Mouse (Mus musculus) heart, adult 10 weeks (tissue): Measurements from ENCODE around the gene Tssk3. TPM values are rescaled to one million over a fixed set of nuclear protein-coding genes. Genes with fewer than 3 reads are reported as not detected.

Experiments used
- polyA plus RNA-seq: library from polyadenylated mRNA; stranded (reverse); fragments of 350-450 nt; fragmentation: Illumina TruSeq; extraction: RNeasy Lipid Tissue Mini Kit (QIAGEN cat#74804); gene quantifications from one replicate; pipeline ENCODE4 v1.2.3, GENCODE M21; 2014; ENCODE audit warnings: low read depth, low replicate concordance

Tssk3 gene
- polyA plus RNA-seq, result not detected

DNA sequence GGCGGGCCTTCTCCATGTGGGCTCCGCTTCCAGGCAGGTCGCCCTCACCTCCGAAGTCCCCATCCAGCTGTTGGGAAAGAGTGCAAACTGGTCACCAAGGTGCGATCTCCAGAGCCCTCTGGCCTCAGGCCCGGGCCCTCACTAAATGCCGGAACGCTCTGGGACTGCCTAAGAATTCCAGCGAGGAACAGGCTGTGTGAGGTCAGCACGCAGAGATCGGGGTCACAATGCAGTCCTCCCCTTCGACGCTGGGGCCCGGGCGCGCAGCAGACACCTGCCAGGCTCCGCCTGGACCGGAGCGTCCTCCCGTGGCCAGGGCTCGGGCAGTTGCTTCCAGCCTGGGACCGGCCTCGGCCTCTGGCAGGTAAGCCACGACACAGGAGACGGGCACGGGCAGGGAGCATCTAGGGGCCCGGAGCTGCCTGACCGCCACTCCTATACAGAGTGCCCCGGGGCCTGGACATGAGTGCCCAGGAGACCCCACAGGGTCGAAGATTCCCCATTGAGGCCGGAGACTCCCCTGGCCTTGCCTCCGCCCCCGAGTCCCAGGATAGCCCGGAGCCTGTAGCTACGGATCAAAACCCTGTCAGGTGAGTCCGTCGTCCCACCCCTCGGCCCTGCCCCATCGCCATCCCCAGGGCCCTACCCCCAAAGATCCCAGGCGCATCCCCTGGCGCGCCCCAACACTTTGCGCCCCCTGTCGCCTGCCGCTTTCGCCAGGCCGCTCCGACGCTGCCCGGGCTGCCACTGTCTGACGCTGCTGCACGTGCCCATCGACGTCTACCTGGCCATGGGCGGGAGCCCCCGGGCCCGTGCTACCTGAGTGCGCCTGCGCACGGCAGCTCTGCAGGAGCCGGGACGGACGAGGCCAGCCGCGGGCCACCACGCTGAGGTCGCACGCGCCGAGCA lies at the start of gene Tssk3, which contains the start of gene Fam229a:
Gene Tssk3, minus strand, starts transcription at position 51 of the 909 bp plus-strand sequence.
Gene Fam229a, plus strand, starts transcription at position 219 of the 909 bp plus-strand sequence.

DNA sequence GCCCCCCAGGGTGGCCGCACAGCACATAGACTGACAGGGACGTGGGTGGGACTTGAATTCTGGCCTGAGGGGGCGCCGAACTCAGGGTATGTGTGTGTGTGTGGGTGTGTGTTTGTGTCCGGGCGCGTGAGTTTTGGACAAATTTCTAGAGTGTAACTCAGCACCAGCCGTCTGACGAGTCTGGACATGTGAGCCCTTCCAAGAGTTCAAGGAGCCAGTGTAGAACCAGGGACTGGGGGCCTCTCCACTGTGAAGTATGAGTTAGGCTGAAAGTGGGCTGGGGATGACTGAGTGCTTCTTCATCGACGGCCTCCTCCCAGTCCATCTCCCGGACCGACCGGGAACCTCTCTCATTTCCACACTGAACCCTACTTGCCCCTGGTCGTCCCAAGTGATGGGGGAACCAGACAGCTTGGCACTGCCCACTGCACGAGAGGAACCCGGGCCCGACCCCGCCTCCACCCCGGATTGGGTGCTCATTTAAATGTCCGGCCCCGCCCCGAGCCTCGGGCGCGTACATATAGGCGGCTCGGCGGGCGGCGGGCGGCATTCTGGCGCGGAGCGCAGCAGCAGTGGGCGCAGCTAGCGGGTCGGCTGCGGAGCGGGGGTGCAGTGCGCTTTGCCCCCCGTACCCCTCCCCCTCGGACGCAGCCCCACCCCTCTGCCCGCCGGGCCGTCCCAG lies 22.4 kb upstream of the Tssk3 start, which contains the start of gene Marcksl1:
Gene Marcksl1, plus strand, starts transcription at position 496 of the 682 bp plus-strand sequence.

DNA sequence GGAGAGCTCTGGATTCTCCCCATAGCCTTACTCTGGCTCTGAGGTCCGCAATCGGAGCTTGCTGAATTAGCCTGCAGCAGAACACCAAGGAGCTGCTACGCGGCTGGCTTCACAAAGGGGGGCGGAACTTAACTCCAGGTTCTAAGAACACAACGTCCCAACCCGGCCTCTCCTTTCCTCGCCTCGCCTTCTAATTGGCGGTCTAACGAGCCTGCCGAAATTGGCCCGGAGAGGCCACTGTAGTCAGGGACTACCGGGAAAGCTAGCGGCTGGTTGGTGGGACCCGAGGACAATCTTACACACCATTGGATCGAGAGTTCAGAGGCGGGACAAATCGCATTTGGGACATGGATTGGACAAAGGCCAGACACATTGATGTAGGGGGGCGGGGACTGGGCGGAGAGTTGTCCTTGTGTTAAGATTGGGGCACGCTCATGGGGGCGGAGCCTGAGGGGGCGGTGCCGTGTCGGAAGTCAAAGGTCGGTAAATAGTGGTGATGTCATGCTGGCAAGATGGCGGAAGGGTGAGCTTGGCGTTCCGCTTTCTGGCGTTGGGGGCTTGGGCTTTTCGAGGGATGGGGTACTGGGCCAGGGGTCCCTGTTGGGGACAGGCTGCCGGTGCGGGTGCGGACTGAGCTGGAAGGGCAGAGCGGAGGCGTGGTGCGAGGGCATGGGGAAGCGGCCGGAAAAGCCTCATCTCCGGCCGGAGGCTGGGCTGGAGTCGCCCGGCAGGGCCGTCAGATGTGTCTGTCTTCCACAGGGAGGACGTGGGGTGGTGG lies 29.4 kb downstream of the Tssk3 start, which contains the start of gene Bsdc1:
Gene Bsdc1, plus strand, starts transcription at position 399 of the 778 bp plus-strand sequence.

DNA sequence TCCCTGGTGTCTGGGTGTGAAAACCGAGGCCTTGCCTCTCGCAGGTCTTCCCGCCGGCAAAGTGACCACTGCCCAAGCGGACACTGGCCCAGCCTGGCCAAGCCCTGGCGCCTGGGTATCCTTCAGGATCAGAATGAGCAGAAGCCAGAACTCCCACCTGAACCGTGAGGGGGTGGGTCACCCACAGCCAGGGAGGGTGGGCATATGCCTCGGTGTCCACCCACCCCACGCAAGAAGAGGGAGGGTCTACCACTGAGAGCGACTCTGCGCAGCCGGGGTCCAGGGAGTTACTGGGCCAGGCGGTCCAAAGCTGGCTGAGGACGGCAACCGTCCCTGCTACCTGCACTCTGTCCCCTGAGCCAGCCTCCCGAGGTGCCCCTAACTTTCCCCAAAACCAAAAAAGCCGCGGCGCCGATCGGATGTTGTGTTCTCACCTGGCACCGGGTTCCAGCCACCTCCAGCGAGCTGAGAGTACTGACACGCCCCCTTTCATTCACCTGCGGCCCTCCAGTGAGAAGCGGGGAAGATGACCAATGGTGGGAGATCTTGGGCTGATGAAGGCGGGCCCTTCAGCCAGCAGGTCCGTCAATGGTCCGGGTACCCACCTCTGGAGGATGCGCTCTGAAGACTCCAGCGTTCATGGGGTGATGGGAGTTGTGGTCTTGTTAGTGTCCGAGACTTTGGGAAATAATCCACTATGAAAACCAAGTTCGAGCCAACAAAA lies 50.3 kb downstream of the Tssk3 start, which contains the start of gene Zbtb8b:
Gene Zbtb8b, minus strand, starts transcription at position 514 of the 724 bp plus-strand sequence.

Other genes starting within 250 kb of the Tssk3 start
- gene C77080, start 229.6 kb downstream of the Tssk3 start, polyA plus RNA-seq, result 2.6 TPM
- 21.0 TPM for gene Sync, start 203.4 kb downstream of the Tssk3 start, polyA plus RNA-seq
- 41.0 TPM for gene Rbbp4, start 155.7 kb downstream of the Tssk3 start, polyA plus RNA-seq
- 33.3 TPM for gene Zbtb8os, start 155.3 kb downstream of the Tssk3 start, polyA plus RNA-seq
- gene Zbtb8a, start 112.9 kb downstream of the Tssk3 start, polyA plus RNA-seq, result 3.6 TPM
- gene Zbtb8b, start 50.2 kb downstream of the Tssk3 start, polyA plus RNA-seq, result not detected
- gene Bsdc1, start 29.4 kb downstream of the Tssk3 start, polyA plus RNA-seq, result 48.9 TPM
- gene Fam229a, start 168 bp upstream of the Tssk3 start, polyA plus RNA-seq, result not detected
- 5.8 TPM for gene Marcksl1, start 22.6 kb upstream of the Tssk3 start, polyA plus RNA-seq
- gene Hdac1, start 51.7 kb upstream of the Tssk3 start, polyA plus RNA-seq, result 25.7 TPM
- gene Lck, start 82.6 kb upstream of the Tssk3 start, polyA plus RNA-seq, result 0.68 TPM
- 0.73 TPM for gene Fam167b, start 87.5 kb upstream of the Tssk3 start, polyA plus RNA-seq
- gene Eif3i, start 109.6 kb upstream of the Tssk3 start, polyA plus RNA-seq, result 141 TPM
- gene Tmem234, start 109.6 kb upstream of the Tssk3 start, polyA plus RNA-seq, result 78.7 TPM
- 2.9 TPM for gene Dcdc2b, start 123.2 kb upstream of the Tssk3 start, polyA plus RNA-seq
- gene Iqcc, start 128.1 kb upstream of the Tssk3 start, polyA plus RNA-seq, result 16.9 TPM
- 21.7 TPM for gene Ccdc28b, start 132.9 kb upstream of the Tssk3 start, polyA plus RNA-seq
- gene Txlna, start 150.0 kb upstream of the Tssk3 start, polyA plus RNA-seq, result 25.6 TPM
- 43.9 TPM for gene Kpna6, start 181.7 kb upstream of the Tssk3 start, polyA plus RNA-seq
- gene Tmem39b, start 205.8 kb upstream of the Tssk3 start, polyA plus RNA-seq, result 4.8 TPM